Mouse (Mus musculus) embryo, embryonic 10 days (tissue): ENCODE measurements around the gene Tubgcp5.

Experiments
- DNase-seq: peaks from one replicate; pipeline ENCODE4 v3.0.0-alpha.2; 2015; ENCODE audit warnings: low spot score

Tubgcp5 gene

GRCm38 (mm10) chr7:55852787-55853186 is 58.8 kb downstream of the Tubgcp5 start:
- DNase-seq, result no peak

GRCm38 (mm10) chr7:55855597-55855996 is 61.6 kb downstream of the Tubgcp5 start:
- DNase-seq, result no peak

GRCm38 (mm10) chr7:55856741-55857140 is 62.8 kb downstream of the Tubgcp5 start:
- no peak for DNase-seq

- DNase-seq, result no peak
Observed at GRCm38 (mm10) chr7:55857729-55858128, 63.8 kb downstream of the Tubgcp5 start.

- DNase-seq, result no peak
Observed at GRCm38 (mm10) chr7:55858836-55859517, 65.0 kb downstream of the Tubgcp5 start.

- no peak for DNase-seq
Observed at GRCm38 (mm10) chr7:55859518-55859872, 65.5 kb downstream of the Tubgcp5 start.

- DNase-seq, result no peak
Observed at GRCm38 (mm10) chr7:55859956-55860355, 66.0 kb downstream of the Tubgcp5 start.

GRCm38 (mm10) chr7:55861175-55861574 is 67.2 kb downstream of the Tubgcp5 start:
- no peak for DNase-seq

GRCm38 (mm10) chr7:55865044-55865443 is 71.1 kb downstream of the Tubgcp5 start:
- DNase-seq, result no peak

GRCm38 (mm10) chr7:55865750-55866416 is 71.9 kb downstream of the Tubgcp5 start:
- no peak for DNase-seq

GRCm38 (mm10) chr7:55868247-55868646 is 74.3 kb downstream of the Tubgcp5 start:
- no peak for DNase-seq

GRCm38 (mm10) chr7:55869220-55869619 is 75.3 kb downstream of the Tubgcp5 start:
- DNase-seq, result no peak

- DNase-seq, result no peak
Observed at GRCm38 (mm10) chr7:55870340-55871020, 76.5 kb downstream of the Tubgcp5 start.

GRCm38 (mm10) chr7:55871476-55871875 is 77.5 kb downstream of the Tubgcp5 start:
- no peak for DNase-seq

- no peak for DNase-seq
Observed at GRCm38 (mm10) chr7:55874703-55875102, 80.7 kb downstream of the Tubgcp5 start.

- DNase-seq, result no peak
Observed at GRCm38 (mm10) chr7:55877721-55878120, 83.8 kb downstream of the Tubgcp5 start.

GRCm38 (mm10) chr7:55880882-55881281 is 86.9 kb downstream of the Tubgcp5 start:
- DNase-seq, result no peak
